Mouse (Mus musculus) inflammation-experienced regulatory T-cells, adult 6 months (primary cell): ENCODE measurements at regions not wholly inside any gene's neighbourhood (a gene's known extent, or its start where the extent isn't known, plus 50 kb on each side); places are given as distances from the start of the nearest gene placed in this dataset.

Source experiments
- ATAC-seq: one replicate; pipeline ENCODE4 v1.8.0; 2017

DNA sequence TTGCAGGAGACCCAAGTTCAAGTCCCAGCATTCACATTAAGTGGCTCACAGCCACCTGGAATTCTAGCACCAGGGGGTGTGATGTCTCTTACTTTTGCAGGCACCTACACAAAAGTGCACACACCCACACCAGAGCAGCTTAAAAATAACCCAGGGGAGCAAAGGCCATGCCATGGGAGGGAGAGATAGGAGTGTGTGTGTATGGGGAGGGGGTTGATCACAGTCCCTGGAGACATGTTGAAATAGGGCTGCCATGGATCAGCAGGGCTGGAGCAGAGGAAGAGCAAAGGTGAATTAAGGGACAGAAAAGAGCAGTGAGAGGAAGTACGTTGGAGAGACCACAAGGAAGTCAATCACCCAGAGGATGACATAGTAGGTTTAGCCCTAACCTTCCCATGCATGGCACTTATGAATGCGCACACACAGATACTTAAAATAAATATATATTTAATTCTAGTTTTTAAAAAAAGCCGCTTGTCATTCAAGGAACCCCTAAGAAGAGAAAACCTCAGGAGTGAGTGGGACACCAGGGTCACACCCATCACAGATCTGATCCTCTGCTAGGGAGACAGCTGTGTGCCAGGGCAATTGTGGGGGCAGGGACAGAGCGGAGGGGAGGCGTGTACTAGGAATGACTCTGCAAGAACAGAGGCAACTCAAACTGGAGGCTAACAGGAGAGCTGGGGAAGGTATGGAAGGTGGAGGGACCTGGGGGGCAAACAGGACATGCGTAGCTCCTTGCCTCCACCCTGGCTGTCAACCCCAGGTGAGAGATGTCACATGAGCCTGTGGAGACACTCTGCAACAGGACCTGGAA, 189.5 kb upstream of the Rybp start:
- no peak for ATAC-seq

DNA sequence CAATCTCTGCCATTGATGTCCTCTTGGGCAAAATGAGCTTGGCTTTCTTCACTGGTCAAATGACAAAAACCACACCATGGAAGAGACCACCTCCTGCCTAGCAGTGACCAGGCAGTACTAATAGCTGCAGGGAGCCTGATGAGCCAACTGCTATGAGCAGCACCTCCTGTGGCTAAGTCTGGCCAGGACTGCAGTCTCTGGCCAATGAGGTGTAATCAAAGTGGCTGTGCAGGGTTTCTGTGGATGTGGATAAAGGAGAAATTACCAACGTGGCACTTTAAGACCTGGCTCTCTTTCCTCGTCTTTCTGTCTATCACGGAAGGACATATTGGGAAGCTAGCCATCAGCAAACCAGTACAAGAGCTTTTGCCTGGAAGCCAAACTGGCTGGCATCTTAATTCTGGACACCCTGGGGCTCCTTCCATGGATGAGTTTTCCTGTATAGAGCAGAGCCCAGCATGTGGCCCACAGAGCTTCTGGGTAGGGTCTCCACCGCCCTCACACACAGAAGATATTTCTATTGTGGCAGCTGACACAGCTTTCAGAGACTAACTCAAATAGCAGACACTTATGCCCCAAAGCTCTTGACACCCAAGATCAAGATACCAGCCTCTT, 188.2 kb upstream of the Rybp start:
- ATAC-seq: no peak

- ATAC-seq: no peak
Measured at GRCm38 (mm10) chr6:100474326-100474725, 187.0 kb upstream of the Rybp start.

- no peak for ATAC-seq
Measured at GRCm38 (mm10) chr6:100470071-100470470, 182.8 kb upstream of the Rybp start.

DNA sequence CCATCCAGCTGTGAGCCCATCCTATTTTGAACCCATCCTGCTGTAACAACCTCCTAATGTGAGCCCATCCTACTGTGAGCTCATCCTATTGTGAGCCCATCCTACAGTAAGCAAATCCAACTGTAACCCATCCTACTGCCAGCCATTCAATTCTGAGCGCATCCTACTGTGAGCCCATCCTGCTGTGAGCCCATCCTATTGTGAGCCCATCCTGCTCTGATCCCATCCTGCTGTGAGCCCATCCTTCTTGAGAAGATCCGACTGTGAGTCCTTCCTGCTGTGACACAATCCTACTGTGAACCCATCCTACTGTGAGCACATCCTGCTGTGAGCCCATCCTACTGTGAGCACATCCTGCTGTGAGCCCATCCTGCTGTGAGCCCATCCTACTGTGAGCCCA, 175.5 kb upstream of the Rybp start:
- no peak for ATAC-seq

GRCm38 (mm10) chr6:100453401-100453800, 166.1 kb upstream of the Rybp start:
- ATAC-seq: no peak

GRCm38 (mm10) chr6:100452097-100453002, 165.1 kb upstream of the Rybp start:
- no peak for ATAC-seq

- ATAC-seq: no peak
Measured at GRCm38 (mm10) chr6:100450108-100450507, 162.8 kb upstream of the Rybp start.

- ATAC-seq: no peak
Measured at GRCm38 (mm10) chr6:100449087-100449486, 161.8 kb upstream of the Rybp start.

DNA sequence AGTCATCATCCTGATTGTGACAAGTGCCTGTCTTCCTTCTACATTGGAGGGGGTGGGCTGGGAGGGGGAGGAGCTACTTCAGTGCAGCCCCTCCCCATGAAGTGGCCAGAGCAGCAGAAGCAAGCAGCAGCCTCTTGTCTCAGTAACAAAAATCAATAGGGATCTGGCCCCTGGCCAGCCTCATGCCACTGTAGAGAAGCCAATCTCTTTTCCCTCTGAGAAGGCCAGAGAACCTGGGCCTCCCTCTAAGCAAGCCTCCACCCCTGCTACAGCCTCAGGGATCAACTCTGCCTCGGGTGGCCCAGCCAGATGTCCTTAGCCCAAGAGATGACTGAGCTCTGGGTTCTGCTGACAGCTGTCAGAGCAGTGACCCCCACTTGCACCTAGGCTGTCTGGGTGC, 159.9 kb upstream of the Rybp start:
- no peak for ATAC-seq

- ATAC-seq: no peak
Measured at GRCm38 (mm10) chr6:100446804-100447203, 159.5 kb upstream of the Rybp start.

GRCm38 (mm10) chr6:100439071-100439737, 151.9 kb upstream of the Rybp start:
- ATAC-seq: no peak

- ATAC-seq: peak; percentile 85
Measured at GRCm38 (mm10) chr6:100438511-100438991, 151.3 kb upstream of the Rybp start.

DNA sequence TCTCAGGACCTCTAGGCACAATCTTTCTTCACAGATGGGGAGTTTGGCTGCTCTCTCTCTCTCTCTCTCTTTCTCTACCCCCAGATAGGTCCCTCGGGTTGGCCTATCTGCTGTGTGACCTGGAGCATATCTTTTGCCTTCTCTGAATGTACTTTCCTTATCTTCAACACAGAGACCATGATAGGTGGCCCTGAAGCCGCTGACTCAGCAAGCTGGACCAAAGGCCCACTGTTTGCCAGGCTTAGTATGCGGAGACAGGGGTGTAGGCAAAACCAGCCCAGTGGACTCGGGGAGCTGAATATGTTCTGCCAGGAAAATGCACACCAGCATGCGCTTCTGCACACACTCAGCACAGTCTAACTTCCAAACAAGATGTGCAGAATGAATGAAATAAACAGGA, 150.7 kb upstream of the Rybp start:
- ATAC-seq: no peak

GRCm38 (mm10) chr6:100436507-100436906, 149.2 kb upstream of the Rybp start:
- ATAC-seq: no peak

DNA sequence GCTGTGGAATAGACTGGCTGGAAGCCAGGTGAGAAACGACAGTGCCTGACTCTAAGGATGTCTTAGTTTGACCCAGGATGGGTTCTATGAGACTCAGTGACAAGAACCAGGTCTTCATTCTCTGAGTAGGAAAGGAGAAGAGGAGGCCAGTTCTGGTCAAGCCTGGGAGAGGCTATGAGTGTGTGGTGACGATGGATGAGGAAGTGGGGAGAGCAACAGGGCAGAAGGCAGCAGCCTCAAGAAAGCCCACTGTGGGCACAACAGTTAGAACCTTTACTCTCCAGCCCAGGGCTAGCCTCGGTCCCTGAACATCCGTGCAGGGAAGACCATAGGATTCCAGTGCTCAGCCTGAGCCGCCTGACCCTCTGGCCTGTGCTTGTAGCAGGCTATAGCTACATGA, 147.9 kb upstream of the Rybp start:
- no peak for ATAC-seq

DNA sequence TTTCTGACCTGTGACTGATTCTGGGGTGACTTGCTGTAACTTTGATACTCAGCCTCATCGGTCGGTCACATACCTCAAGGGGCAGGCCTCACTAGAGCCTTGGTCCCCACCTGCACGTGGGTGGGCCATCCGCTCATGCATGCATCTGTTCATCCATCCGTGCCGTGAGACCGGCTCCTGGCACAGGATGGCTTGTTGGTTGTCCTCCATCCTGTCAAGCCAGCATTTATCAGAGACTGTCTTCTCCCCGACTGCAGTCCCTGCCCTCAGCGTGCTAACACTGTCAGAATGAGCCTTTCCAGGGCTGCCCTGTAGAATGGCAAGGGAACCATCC, 146.2 kb upstream of the Rybp start:
- no peak for ATAC-seq

- ATAC-seq: no peak
Measured at GRCm38 (mm10) chr6:100432688-100433533, 145.6 kb upstream of the Rybp start.

- ATAC-seq: no peak
Measured at GRCm38 (mm10) chr6:100430286-100430685, 143.0 kb upstream of the Rybp start.

DNA sequence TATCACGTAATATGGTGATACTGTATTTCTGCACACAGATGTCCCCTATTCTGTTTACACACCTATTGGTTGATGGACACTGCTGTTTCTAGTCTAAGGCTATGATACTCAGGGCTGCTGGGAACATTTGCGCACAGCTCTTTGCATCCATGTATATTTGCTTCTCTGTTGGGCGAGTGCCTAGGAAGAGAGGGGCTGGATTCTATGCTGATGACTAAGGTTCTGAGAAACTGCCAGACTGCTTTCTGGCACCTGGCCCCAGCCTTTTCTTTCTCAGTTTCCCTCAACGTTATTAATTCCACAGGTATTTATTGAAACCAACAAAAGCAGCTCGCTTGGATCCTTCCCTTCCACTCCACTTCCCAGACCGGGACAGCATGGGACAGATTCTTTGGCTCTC, 142.2 kb upstream of the Rybp start:
- no peak for ATAC-seq

- no peak for ATAC-seq
Measured at GRCm38 (mm10) chr6:100428759-100429158, 141.5 kb upstream of the Rybp start.

GRCm38 (mm10) chr6:100425551-100425950, 138.3 kb upstream of the Rybp start:
- no peak for ATAC-seq
